Mouse (Mus musculus) bone marrow, adult 2 months (tissue): ENCODE data around the gene Cspg4. TPM values are rescaled to one million over a fixed set of nuclear protein-coding genes. Genes with fewer than 3 reads are reported as not detected.

ENCODE experiments used
- H3K27ac ChIP-seq: fragments of 200-500 bp; 2 replicates; pipeline ENCODE4 v1.5.1; 2012; ENCODE audit warnings: low read depth, mild to moderate bottlenecking, control low read depth, inconsistent platforms, low read length; ENCODE audit not compliant: control insufficient read depth, poor library complexity, insufficient read depth
- H3K4me1 ChIP-seq: fragments of 200-500 bp; 2 replicates; pipeline ENCODE4 v1.6.1; 2011; ENCODE audit warnings: low read length; ENCODE audit not compliant: control insufficient read depth, insufficient read depth
- H3K4me3 ChIP-seq: fragments of 200-500 bp; replicated peaks from 2 replicates; pipeline ENCODE3; 2011; ENCODE audit warnings: mild to moderate bottlenecking, low read depth, low read length, control low read depth; ENCODE audit not compliant: control insufficient read depth
- CTCF ChIP-seq: fragments of 200-500 bp; IDR thresholded peaks from 2 replicates; pipeline ENCODE4 v1.5.1; 2011; ENCODE audit warnings: low read length, control low read depth; ENCODE audit not compliant: control insufficient read depth, insufficient read depth
- POLR2A ChIP-seq: fragments of 200-500 bp; IDR thresholded peaks from 2 replicates; pipeline ENCODE4 v1.6.1; 2011; ENCODE audit warnings: low read depth, mild to moderate bottlenecking, control low read depth, low read length, borderline replicate concordance; ENCODE audit not compliant: control insufficient read depth
- WGBS: fragments of 180-500 bp; shearing (Covaris S2); methylation state at CpG from one replicate; pipeline ENCODE4 v1.1.7; 2018; 5-methylcytosine and 5-hydroxymethylcytosine counted together
- polyA plus RNA-seq: library from polyadenylated mRNA; stranded (reverse); fragments of >200 nt; gene quantifications from 2 replicates; pipeline ENCODE4 v1.2.4, GENCODE M21; 2011; ENCODE audit warnings: low replicate concordance; ENCODE audit not compliant: missing spikeins, insufficient read depth, insufficient read length

Gene Cspg4
- 0.29 and 1.4 TPM in 2 replicates for polyA plus RNA-seq

DNA sequence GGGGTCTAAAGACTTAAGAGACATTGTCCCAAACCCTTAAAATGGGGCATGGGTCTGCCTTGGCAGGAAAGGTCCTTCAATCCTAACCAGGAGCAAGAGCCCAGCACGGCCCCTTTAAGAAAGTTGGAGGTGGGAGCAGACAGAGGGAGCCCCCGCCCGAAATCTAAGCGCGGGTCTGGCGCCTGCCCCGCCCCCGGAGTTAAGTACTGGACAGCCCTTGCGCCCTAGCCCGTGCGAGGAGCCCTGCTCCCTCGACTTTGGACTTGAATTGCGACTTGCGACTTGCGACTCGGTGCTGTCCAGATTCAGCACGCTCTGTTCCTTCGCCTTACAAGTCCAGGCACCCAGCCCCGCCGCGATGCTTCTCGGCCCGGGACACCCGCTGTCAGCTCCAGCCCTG is at the start of gene Cspg4:
Gene Cspg4, plus strand, starts transcription at position 202 of the 400 bp plus-strand sequence.
- H3K27ac ChIP-seq: no peak within 1 kb of the TSS
- TF ChIP-seq CTCF (no peak), POLR2A (no peak)
- WGBS: 15% methylated on average over 24 of the region's 24 CpGs
- H3K4me1 ChIP-seq: no peaks in the 10 kb centered on the region
- no peak within 1 kb of the TSS for H3K4me3 ChIP-seq

DNA sequence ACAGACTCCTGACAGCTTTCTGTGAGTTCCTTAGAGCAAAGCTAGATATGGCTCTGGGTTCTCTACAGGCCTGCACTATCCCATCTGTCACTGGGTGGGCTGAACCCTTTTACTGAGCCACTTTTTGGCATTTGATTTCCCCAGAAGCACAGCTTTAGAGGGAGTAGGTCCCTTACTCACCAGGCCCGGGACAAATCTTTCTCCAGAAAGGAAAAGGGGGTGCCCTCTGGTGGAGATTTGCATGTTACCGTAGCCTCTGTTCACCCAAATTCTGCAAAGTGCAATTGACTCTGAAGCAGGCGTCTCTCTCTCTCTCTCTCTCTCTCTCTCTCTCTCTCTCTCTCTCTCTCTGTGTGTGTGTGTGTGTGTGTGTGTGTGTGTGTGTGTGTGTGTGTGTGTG is 39.9 kb upstream of the Cspg4 start:
- Histone ChIP-seq H3K4me3 (no peak overlapping the region), H3K4me1 (no peaks in the 10 kb centered on the region), H3K27ac (no peak overlapping the region)
- TF ChIP-seq CTCF: no peak
- TF ChIP-seq POLR2A: no peak
- 3% methylated on average over 3 of the region's 3 CpGs for WGBS

DNA sequence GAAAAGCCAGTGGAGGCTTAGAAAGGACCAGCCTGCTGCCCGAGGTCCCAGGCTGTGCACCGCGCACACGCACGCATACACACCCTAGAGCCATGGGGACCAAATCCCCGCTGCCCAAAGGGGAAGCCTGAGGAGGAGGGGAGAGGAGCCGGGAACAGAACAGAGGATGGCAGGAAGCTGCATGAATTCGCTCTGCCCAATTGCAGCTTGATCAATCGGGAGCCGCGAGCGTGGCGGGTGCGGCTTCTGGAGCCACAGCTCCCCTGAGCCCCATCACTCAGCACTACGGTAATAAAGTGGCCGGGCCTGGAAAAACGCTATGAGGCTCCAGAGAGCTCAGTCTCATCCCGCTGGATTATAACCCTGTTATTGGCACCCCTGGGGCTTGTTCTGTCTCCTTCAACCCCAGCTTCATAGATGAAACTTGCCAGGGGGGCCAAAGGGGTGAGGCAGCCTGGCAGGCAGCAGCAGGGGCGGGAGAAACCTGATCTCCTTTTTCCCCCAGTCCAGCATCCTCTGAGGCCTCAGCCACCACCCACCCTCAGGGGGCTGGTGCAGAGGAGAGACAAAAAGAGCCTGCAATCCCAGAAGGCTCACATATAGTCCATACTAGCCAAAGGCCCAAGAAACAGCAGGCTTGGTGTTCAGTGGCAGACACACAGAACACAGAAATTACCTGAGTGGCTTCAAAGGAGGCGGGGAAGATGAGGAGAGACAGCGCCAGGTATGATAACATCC is 39.2 kb upstream of the Cspg4 start:
- no peak overlapping the region for H3K4me3 ChIP-seq
- no peak overlapping the region for H3K27ac ChIP-seq
- H3K4me1 ChIP-seq: no peaks in the 10 kb centered on the region
- no peak for TF ChIP-seq POLR2A
- no peak for TF ChIP-seq CTCF
- WGBS: 24% methylated on average over 21 of the region's 21 CpGs

DNA sequence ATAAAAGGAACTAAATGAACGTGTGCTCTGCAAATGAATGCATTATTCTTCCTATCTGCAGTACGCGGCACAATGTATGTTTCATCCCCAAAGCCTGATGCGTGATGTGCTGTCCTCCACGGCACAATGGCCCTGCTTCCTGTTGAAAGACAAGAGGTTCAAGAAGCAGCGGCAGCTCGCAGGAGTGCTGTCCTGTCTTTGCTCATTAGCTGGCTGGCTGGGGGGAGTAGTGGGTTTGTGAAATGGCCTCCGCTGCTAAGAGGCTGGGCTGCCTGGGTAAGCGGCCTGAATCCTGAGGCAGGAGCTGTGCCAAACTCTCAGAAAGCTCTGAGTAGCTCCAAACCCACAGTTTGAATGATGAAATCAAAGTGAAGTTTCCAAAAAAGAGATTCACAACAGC is 36.7 kb upstream of the Cspg4 start:
- Histone ChIP-seq H3K27ac (no peak overlapping the region), H3K4me1 (no peaks in the 10 kb centered on the region), H3K4me3 (no peak overlapping the region)
- WGBS: 53% methylated on average over 9 of the region's 9 CpGs
- TF ChIP-seq CTCF: no peak
- no peak for TF ChIP-seq POLR2A

DNA sequence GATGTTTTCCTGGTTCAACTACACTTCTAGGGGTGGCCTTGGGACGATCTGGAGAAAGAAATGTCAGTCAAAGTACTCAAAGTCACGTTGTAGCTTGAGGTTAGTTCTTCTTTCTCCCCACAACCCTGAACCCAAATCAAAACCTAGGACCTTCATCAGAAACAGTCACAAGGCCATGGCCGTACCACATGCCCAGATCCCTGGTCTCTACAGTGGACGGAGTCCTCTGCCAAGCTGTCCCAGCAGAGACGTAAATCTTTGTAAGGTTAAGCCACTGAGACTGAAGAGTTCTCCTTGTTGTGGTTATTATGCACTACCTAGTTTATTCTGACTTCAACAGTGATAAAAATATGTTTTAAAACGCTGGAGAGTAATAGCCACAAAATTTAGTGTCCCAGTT is 36.0 kb upstream of the Cspg4 start:
- Histone ChIP-seq H3K4me3 (no peak overlapping the region), H3K27ac (no peak overlapping the region), H3K4me1 (no peaks in the 10 kb centered on the region)
- no peak for TF ChIP-seq CTCF
- no peak for TF ChIP-seq POLR2A
- WGBS: 65% methylated on average over 6 of the region's 6 CpGs

DNA sequence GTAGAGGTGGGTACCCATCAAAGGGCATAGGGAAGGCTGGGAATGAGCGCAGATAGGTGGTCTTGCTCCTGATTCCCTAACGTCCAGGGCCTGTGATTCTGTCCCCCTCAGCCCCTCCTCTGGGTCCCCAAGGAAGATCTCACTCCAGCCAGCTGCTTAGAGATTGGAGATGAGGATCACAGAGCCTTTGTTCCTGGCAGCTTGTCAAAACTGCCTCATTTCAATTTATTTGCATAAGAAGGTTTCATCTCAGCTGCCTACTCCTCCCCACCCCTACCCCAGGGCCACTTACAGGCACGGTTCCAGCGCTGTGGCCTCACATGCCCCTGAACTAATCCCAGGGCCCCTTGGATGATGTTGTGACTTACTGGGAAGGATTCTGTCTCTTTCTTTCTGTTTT is 34.7 kb upstream of the Cspg4 start:
- TF ChIP-seq CTCF (no peak), POLR2A (no peak)
- 65% methylated on average over 4 of the region's 4 CpGs for WGBS
- Histone ChIP-seq H3K4me1 (no peaks in the 10 kb centered on the region), H3K27ac (no peak overlapping the region), H3K4me3 (no peak overlapping the region)

DNA sequence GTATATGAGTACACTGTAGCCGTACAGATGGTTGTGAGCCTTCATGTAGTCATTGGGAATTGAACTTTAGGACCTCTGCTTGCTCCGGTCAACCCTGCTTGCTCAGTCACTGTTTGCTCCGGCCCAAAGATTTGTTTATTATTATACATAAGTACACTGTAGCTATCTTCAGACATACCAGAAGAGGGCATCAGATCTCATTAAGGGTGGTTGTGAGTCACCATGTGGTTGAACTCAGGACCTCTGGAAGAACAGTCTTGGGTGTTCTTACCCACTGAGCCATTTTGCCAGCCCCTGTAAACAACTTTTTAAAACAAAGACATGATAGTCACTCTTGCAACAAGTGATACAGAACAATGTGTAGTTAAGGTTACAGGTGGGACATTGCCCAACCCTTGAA is 32.9 kb upstream of the Cspg4 start:
- 76% methylated on average over 3 of the region's 3 CpGs for WGBS
- Histone ChIP-seq H3K27ac (no peak overlapping the region), H3K4me1 (no peaks in the 10 kb centered on the region), H3K4me3 (no peak overlapping the region)
- TF ChIP-seq CTCF: no peak
- TF ChIP-seq POLR2A: no peak

DNA sequence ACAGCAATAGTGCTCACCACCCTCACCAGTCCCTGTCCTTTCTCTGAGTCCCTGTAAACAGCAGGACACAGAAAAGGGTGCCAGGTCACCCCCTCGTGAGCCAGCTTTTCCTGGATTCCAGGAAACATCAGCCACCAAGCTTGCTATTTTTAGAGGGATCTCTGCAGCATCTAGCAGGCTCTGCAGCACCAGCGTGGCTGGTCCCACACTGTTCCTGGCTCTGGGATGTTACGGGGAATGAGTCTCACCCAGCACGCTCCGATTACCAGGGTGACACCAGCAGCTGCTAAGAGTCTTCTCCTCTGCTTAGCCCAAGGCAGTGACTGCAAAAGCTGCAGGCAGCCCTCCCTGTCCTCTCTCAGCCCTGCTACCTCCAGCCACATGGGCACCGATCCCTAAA is 31.9 kb upstream of the Cspg4 start:
- TF ChIP-seq POLR2A: no peak
- TF ChIP-seq CTCF: no peak
- Histone ChIP-seq H3K4me3 (no peak overlapping the region), H3K27ac (no peak overlapping the region), H3K4me1 (no peaks in the 10 kb centered on the region)
- WGBS: 29% methylated on average over 6 of the region's 6 CpGs
